Mouse (Mus musculus): ENCODE results near the gene Tmem206. TPM values are rescaled to one million over a fixed set of nuclear protein-coding genes. Genes with fewer than 3 reads are reported as not detected.

The Tmem206 gene
- total RNA-seq, 2 experiments from 2014 or later, result 2.3 to 4.6 TPM

GRCm38 (mm10) chr1:191352786-191353488 lies 27.2 kb downstream of the Tmem206 start:
- peak; percentile 74 for DNase-seq

- DNase-seq, result no peak
These were observed 28.1 kb downstream of the Tmem206 start for GRCm38 (mm10) chr1:191353836-191354235.

- no peak for DNase-seq
These were observed 31.2 kb downstream of the Tmem206 start for GRCm38 (mm10) chr1:191356936-191357335.

GRCm38 (mm10) chr1:191359478-191359877 lies 33.8 kb downstream of the Tmem206 start:
- no peak for DNase-seq

- DNase-seq, result no peak
These were observed 36.7 kb downstream of the Tmem206 start for GRCm38 (mm10) chr1:191362412-191362811.

GRCm38 (mm10) chr1:191364477-191364876 lies 38.8 kb downstream of the Tmem206 start:
- no peak for DNase-seq

GRCm38 (mm10) chr1:191368193-191368592 lies 42.5 kb downstream of the Tmem206 start:
- no peak for DNase-seq

- no peak for DNase-seq
These were observed 43.4 kb downstream of the Tmem206 start for GRCm38 (mm10) chr1:191369140-191369539.

- no peak for DNase-seq
These were observed 49.4 kb downstream of the Tmem206 start for GRCm38 (mm10) chr1:191374993-191375643.

- DNase-seq, result no peak
These were observed 49.9 kb downstream of the Tmem206 start for GRCm38 (mm10) chr1:191375644-191375998.

- no peak for DNase-seq
These were observed 52.4 kb downstream of the Tmem206 start for GRCm38 (mm10) chr1:191378080-191378479.

GRCm38 (mm10) chr1:191380843-191381242 lies 55.1 kb downstream of the Tmem206 start:
- no peak for DNase-seq

- no peak for DNase-seq
These were observed 56.4 kb downstream of the Tmem206 start for GRCm38 (mm10) chr1:191381955-191382736.

GRCm38 (mm10) chr1:191384786-191385430 lies 59.2 kb downstream of the Tmem206 start:
- no peak for DNase-seq

- peak; percentile 20 for DNase-seq
These were observed 65.6 kb downstream of the Tmem206 start for GRCm38 (mm10) chr1:191391311-191391710.

- no peak for DNase-seq
These were observed 67.8 kb downstream of the Tmem206 start for GRCm38 (mm10) chr1:191393536-191393935.

- DNase-seq, result no peak
These were observed 68.4 kb downstream of the Tmem206 start for GRCm38 (mm10) chr1:191394126-191394525.

- no peak for DNase-seq
These were observed 69.5 kb downstream of the Tmem206 start for GRCm38 (mm10) chr1:191395200-191395599.

- peak; percentile 62 for DNase-seq
These were observed 70.2 kb downstream of the Tmem206 start for GRCm38 (mm10) chr1:191395871-191396433.

GRCm38 (mm10) chr1:191396446-191396845 lies 70.7 kb downstream of the Tmem206 start:
- peak; percentile 72 for DNase-seq

GRCm38 (mm10) chr1:191396897-191397849 lies 71.5 kb downstream of the Tmem206 start:
- peak; percentile 99 for DNase-seq
